Mouse (Mus musculus): Measurements from ENCODE around the gene Prkca. TPM values are rescaled to one million over a fixed set of nuclear protein-coding genes. Genes with fewer than 3 reads are reported as not detected.

Prkca gene
- total and polyA plus RNA-seq, 3 experiments, result 15.3 to 30.9 (median 19.9) TPM

DNA sequence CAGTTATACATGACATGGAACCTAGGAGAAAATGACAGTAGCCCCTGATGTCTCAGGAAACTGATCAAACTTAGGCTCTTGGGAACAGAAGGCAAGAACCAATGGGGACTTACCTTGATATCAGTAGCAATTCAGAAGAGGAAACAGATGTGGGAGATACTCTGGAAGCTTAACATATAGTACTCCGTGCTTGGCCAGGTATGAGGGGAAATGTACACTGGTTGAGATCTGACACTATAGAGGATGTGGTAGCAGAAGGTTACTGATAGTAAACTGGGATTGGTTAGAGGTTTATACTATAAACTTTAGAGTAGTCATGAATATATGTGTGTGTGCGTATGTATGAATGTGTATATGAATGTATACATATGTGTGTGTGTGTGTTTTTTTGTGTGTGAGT is 200.0 kb downstream of the Prkca start:
- Histone ChIP-seq H3K79me2 (ENCODE audit: control insufficient read depth, insufficient read depth, low read length, poor library complexity) (no peaks in the 10 kb centered on the region), H3K36me3 (ENCODE audit: control insufficient read depth in 1 of 2, insufficient read depth in 2 of 2, low read length in 2 of 2) (peaks cover 0 to 46% of the 10 kb centered on the region in 2 experiments; a peak in 2 of 4 replicates), H3K27ac (ENCODE audit: control insufficient read depth, low read depth, low read length) (no peak overlapping the region; the same call in 1 of the 2 replicates), H3K27me3 (ENCODE audit: control insufficient read depth in 1 of 2, insufficient read depth in 2 of 2, low read length in 2 of 2) (no peaks in the 10 kb centered on the region), H3K9ac (ENCODE audit: control insufficient read depth, low read depth, low read length, poor library complexity, severe bottlenecking) (no peak overlapping the region), H3K4me3 (ENCODE audit: control insufficient read depth in 1 of 2, insufficient read depth in 1 of 2, low read depth in 2 of 2, low read length in 2 of 2) (no peak overlapping the region), H3K9me3 (replicated peaks; ENCODE audit: insufficient read depth, low read length) (no peaks in the 10 kb centered on the region), H3K4me1 (ENCODE audit: control insufficient read depth in 1 of 2, insufficient read depth in 2 of 2, low read length in 2 of 2) (peaks cover 9 to 20% of the 10 kb centered on the region in 2 experiments)
- TF ChIP-seq ZKSCAN1 (IDR thresholded peaks at IDR 0.05; ENCODE audit: low read depth, low read length), result no peak
- TF ChIP-seq TCF12 (IDR thresholded peaks at IDR 0.05; ENCODE audit: low read depth, low read length), result peak; percentile 89
- TF ChIP-seq ETS1 (IDR thresholded peaks at IDR 0.05; ENCODE audit: low read depth, low read length), result peak; percentile 61; the same call in 1 of the 2 replicates
- TF ChIP-seq EP300 (IDR thresholded peaks at IDR 0.05; ENCODE audit: low read depth in 1 of 2, low read length in 2 of 2), result peak; percentile 85 to 86
- TF ChIP-seq RAD21 (IDR thresholded peaks at IDR 0.05; ENCODE audit: low read depth, low read length), result no peak
- TF ChIP-seq SIN3A (IDR thresholded peaks at IDR 0.05; ENCODE audit: low read length), result peak; percentile 53; the same call in 1 of the 2 replicates
- no peak for TF ChIP-seq MAX (IDR thresholded peaks at IDR 0.05; ENCODE audit: low read length)
- peak; percentile 80 for TF ChIP-seq TAL1 (IDR thresholded peaks at IDR 0.05; ENCODE audit: low read length)
- peak; percentile 91 for TF ChIP-seq GATA1 (IDR thresholded peaks at IDR 0.05; ENCODE audit: low read depth, low read length)
- TF ChIP-seq RCOR1 (IDR thresholded peaks at IDR 0.05; ENCODE audit: low read depth, low read length), result peak; percentile 93
- peak; percentile 79 for DNase-seq (ENCODE audit: low read depth, low spot score)

DNA sequence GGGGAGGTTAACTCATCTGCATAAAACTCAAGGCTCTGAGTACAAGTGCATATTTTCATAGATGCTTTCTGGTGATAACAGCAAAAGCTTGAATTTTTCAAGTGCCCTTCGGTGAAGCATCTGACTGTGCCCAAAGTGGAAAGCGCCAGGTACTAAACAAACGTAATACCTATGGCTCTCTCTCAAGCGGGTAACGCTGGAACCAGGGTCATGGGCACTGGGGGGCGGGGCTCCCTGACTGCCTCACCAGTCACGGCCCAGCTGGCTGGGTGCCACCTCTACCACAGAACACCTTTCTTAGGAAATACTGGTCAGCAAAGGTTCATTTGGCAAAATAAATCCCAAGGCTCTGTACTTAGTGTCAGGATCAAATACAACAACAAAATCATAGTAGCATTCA is 203.7 kb downstream of the Prkca start:
- H3K79me2 ChIP-seq (ENCODE audit: control insufficient read depth, insufficient read depth, low read length, poor library complexity), result no peaks in the 10 kb centered on the region
- peaks cover 0 to 23% of the 10 kb centered on the region in 2 experiments; a peak in 2 of 4 replicates for H3K36me3 ChIP-seq (ENCODE audit: control insufficient read depth in 1 of 2, insufficient read depth in 2 of 2, low read length in 2 of 2)
- no peak overlapping the region for H3K4me3 ChIP-seq (ENCODE audit: control insufficient read depth in 1 of 2, insufficient read depth in 1 of 2, low read depth in 2 of 2, low read length in 2 of 2)
- no peak for DNase-seq (ENCODE audit: low read depth, low spot score)
- no peak for TF ChIP-seq SIN3A (IDR thresholded peaks at IDR 0.05; ENCODE audit: low read length)
- TF ChIP-seq BHLHE40 (IDR thresholded peaks at IDR 0.05; ENCODE audit: borderline replicate concordance, low read depth, low read length), result no peak
- no peak for TF ChIP-seq ELF1 (IDR thresholded peaks at IDR 0.05; ENCODE audit: low read depth, low read length)
- TF ChIP-seq MYC (IDR thresholded peaks at IDR 0.05; ENCODE audit: low read depth, low read length), result no peak
- TF ChIP-seq E2F4 (IDR thresholded peaks at IDR 0.05; ENCODE audit: borderline replicate concordance, low read depth, low read length), result no peak
- TF ChIP-seq MAX (IDR thresholded peaks at IDR 0.05; ENCODE audit: low read length), result no peak
- no peak for TF ChIP-seq TCF12 (IDR thresholded peaks at IDR 0.05; ENCODE audit: low read depth, low read length)
- no peak for TF ChIP-seq ETS1 (IDR thresholded peaks at IDR 0.05; ENCODE audit: low read depth, low read length)
- no peak overlapping the region for H3K27ac ChIP-seq (ENCODE audit: control insufficient read depth, low read depth, low read length)
- H3K9ac ChIP-seq (ENCODE audit: control insufficient read depth, low read depth, low read length, poor library complexity, severe bottlenecking), result no peak overlapping the region
- no peaks in the 10 kb centered on the region for H3K9me3 ChIP-seq (replicated peaks; ENCODE audit: insufficient read depth, low read length)
- no peaks in the 10 kb centered on the region for H3K27me3 ChIP-seq (ENCODE audit: control insufficient read depth in 1 of 2, insufficient read depth in 2 of 2, low read length in 2 of 2)
- peaks cover 9 to 13% of the 10 kb centered on the region in 2 experiments for H3K4me1 ChIP-seq (ENCODE audit: control insufficient read depth in 1 of 2, insufficient read depth in 2 of 2, low read length in 2 of 2)

DNA sequence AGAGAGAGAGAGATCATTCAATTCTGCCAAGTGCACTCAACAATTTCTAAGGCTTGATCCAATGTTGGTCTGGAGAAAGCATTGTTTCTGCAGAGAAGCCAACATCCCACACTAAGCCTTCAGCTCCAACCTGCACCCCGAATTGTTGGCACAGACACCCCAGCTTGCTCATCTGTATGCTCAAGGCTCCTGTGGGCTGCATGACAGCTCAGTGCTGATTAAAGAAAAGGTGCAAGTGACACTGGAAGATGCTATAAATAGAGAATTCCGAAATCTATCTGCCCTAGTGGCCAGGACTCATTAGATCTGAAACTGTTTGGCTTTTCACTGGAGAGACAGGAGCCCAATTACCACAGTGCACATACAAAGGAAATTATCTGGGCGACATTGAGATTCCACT is 207.4 kb downstream of the Prkca start:
- TF ChIP-seq ZNF384 (IDR thresholded peaks at IDR 0.05; ENCODE audit: low read depth, low read length), result no peak
- Histone ChIP-seq H3K79me2 (ENCODE audit: control insufficient read depth, insufficient read depth, low read length, poor library complexity) (no peaks in the 10 kb centered on the region), H3K27me3 (ENCODE audit: control insufficient read depth in 1 of 2, insufficient read depth in 2 of 2, low read length in 2 of 2) (no peaks in the 10 kb centered on the region), H3K9ac (ENCODE audit: control insufficient read depth, low read depth, low read length, poor library complexity, severe bottlenecking) (no peak overlapping the region), H3K4me1 (ENCODE audit: control insufficient read depth in 1 of 2, insufficient read depth in 2 of 2, low read length in 2 of 2) (no peaks in the 10 kb centered on the region), H3K27ac (ENCODE audit: control insufficient read depth, low read depth, low read length) (no peak overlapping the region), H3K36me3 (ENCODE audit: control insufficient read depth in 1 of 2, insufficient read depth in 2 of 2, low read length in 2 of 2) (no peaks in the 10 kb centered on the region), H3K9me3 (replicated peaks; ENCODE audit: insufficient read depth, low read length) (no peaks in the 10 kb centered on the region), H3K4me3 (ENCODE audit: control insufficient read depth in 1 of 2, insufficient read depth in 1 of 2, low read depth in 2 of 2, low read length in 2 of 2) (no peak overlapping the region)
- DNase-seq (ENCODE audit: low read depth, low spot score), result no peak

Data from MEL (cell line).